In the genomic region with DNA sequence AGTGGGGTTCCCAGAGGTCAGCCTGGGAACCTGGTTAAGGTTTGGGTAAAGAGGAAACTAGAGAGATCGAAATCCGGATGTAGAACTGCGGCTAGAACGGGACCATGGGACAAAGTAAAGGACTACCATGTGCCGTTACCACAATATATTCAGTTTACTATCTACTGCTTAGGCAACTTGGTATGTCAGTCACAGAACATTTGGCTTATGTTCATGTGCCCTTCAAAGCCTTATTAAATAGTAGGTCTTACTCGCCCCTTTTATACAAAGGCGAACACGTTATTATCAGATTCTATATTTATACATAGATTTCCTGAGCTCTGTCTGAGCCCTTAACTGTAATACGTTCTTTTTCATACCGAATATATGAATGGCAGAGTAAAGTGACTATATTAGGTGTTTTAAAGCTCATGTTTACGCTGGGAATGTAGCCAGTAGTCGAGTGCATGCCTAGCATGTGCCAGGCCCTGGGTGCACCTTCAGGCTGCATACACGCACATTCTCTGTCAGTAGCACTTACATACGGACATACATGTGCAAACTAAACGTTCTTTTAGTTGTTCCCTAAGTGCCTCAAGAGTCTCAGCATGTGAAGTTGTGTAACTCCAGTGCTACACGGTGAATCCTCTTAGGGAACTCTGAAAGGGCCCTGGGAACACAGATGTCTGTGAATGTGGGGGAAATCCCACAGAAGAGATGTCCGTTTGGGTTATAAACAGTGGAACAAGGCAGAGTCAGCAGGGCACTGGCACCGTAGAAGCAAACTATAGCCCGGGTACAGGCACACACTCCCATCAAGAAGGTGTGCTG, we compare ENCODE assay signal across 10 mouse cellular contexts. TPM values are rescaled to one million over a fixed set of nuclear protein-coding genes. Genes with fewer than 3 reads are reported as not detected.
DNase-seq lines count a peak whose midpoint lies in the region; ATAC-seq and TF ChIP-seq lines count a peak whose summit lies in the region.
"Had no signal": no experiment of that assay in that cellular context is flagged by ENCODE, and none has a peak within 500 bp of the region (broad histone marks: within the 10 kb centered on the region; RNA-seq: fewer than 3 reads in every experiment).

No protein-coding gene starts in this region.

- no peaks in the 10 kb centered on the region for H3K9me3 ChIP-seq in kidney, embryonic 16.5 days (ENCODE audit: low read length)
- no peaks in the 10 kb centered on the region for H3K9me3 ChIP-seq in embryonic facial prominence, embryonic 14.5 days (ENCODE audit: control insufficient read depth, low read length)

- H3K4me3 ChIP-seq in kidney, embryonic 16.5 days (ENCODE audit: low read length), result no peak overlapping the region
- peak overlapping the region; percentile 92 for H3K4me3 ChIP-seq in embryonic facial prominence, embryonic 14.5 days (ENCODE audit: low read depth, low read length)
- H3K4me3 ChIP-seq in myocyte, result no peak overlapping the region

- H3K36me3 ChIP-seq in kidney, embryonic 16.5 days (ENCODE audit: insufficient read depth, low read length), result no peaks in the 10 kb centered on the region
- H3K36me3 ChIP-seq in embryonic facial prominence, embryonic 14.5 days (ENCODE audit: control insufficient read depth, insufficient read depth, low read length), result no peaks in the 10 kb centered on the region
- H3K36me3 ChIP-seq in myocyte (ENCODE audit: control insufficient read depth, insufficient read depth), result peaks cover 4% of the 10 kb centered on the region

- H3K79me2 ChIP-seq in myocyte (ENCODE audit: control insufficient read depth, insufficient read depth), result peaks cover 71% of the 10 kb centered on the region

- H3K27ac ChIP-seq in kidney, embryonic 16.5 days (ENCODE audit: low read length), result no peak overlapping the region
- no peak overlapping the region; the same call in 1 of the 2 replicates for H3K27ac ChIP-seq in embryonic facial prominence, embryonic 14.5 days (replicated peaks; ENCODE audit: low read depth, low read length)

- no peak for TF ChIP-seq POLR2A in myocyte (IDR thresholded peaks at IDR 0.05; ENCODE audit: insufficient read length, low read depth)

- no peak for DNase-seq in kidney, adult 18-20 months
- no peak for DNase-seq in embryonic facial prominence, embryonic 14.5 days (ENCODE audit: low spot score)
- DNase-seq in induced T-regulatory cell, adult 2 months (ENCODE audit: low read depth), result peak; percentile 73
- no peak for DNase-seq in right cerebral cortex, postnatal 36 days (ENCODE audit: low spot score in 2 of 2)
- DNase-seq in adrenal gland, adult 8-10 months, result no peak
- no peak for DNase-seq in retina, postnatal 1 day
- DNase-seq: kidney, adult 2 months had no signal

- H3ac ChIP-seq in myocyte (ENCODE audit: control insufficient read depth, insufficient read length), result no peak overlapping the region

- no peaks in the 10 kb centered on the region for H3K27me3 ChIP-seq in kidney, embryonic 16.5 days (ENCODE audit: insufficient read depth, low read length)
- no peaks in the 10 kb centered on the region for H3K27me3 ChIP-seq in embryonic facial prominence, embryonic 14.5 days (replicated peaks; ENCODE audit: control insufficient read depth, insufficient read depth, low read length)
- no peaks in the 10 kb centered on the region for H3K27me3 ChIP-seq in myocyte (ENCODE audit: control insufficient read depth, insufficient read depth, insufficient read length)

- peaks cover 12% of the 10 kb centered on the region for H3K4me1 ChIP-seq in kidney, embryonic 16.5 days (ENCODE audit: insufficient read depth, low read length)
- peaks cover 15% of the 10 kb centered on the region for H3K4me1 ChIP-seq in embryonic facial prominence, embryonic 14.5 days (ENCODE audit: control insufficient read depth, insufficient read depth, low read length)

- ATAC-seq in kidney, embryonic 16.5 days (ENCODE audit: low FRiP score, low TSS enrichment), result no peak
- no peak for ATAC-seq in embryonic facial prominence, embryonic 14.5 days (ENCODE audit: low read depth)
- ATAC-seq: forebrain, embryonic 16.5 days had no signal

- H3K9ac ChIP-seq in kidney, embryonic 16.5 days (replicated peaks; ENCODE audit: low read length), result no peak overlapping the region
- H3K9ac ChIP-seq in embryonic facial prominence, embryonic 14.5 days (ENCODE audit: low read depth, low read length), result no peak overlapping the region

- peak overlapping the region; percentile 40; the same call in 1 of the 2 replicates for H3K4me2 ChIP-seq in kidney, embryonic 16.5 days (replicated peaks; ENCODE audit: low read depth, low read length)
- peak overlapping the region; percentile 76 for H3K4me2 ChIP-seq in embryonic facial prominence, embryonic 14.5 days (ENCODE audit: low read depth, low read length)
- H3K4me2 ChIP-seq in myocyte (ENCODE audit: low read depth), result peak overlapping the region; percentile 78

- WGBS in kidney, embryonic 16.5 days, result 84% methylated on average over 19 of the region's 19 CpGs
- whole genome bisulfite sequencing in embryonic facial prominence, embryonic 14.5 days, result 73% methylated on average over 19 of the region's 19 CpGs

TF ChIP-seq in myocyte, 11 proteins besides CTCF, POLR2A, EP300 and RAD21:
- TF ChIP-seq REST (IDR thresholded peaks at IDR 0.05; ENCODE audit: insufficient read depth, insufficient read length) (no peak), TCF12 (IDR thresholded peaks at IDR 0.05; ENCODE audit: insufficient read depth, poor library complexity, severe bottlenecking) (no peak), SRF (IDR thresholded peaks at IDR 0.05; ENCODE audit: control insufficient read depth, insufficient read length, low read depth) (no peak), MYOD1 (IDR thresholded peaks at IDR 0.05; ENCODE audit: control insufficient read depth in 1 of 3, insufficient read length in 2 of 3, low read depth in 2 of 3) (no peak), TCF3 (IDR thresholded peaks at IDR 0.05; ENCODE audit: insufficient read length, low read depth) (no peak), USF1 (IDR thresholded peaks at IDR 0.05; ENCODE audit: low read depth) (no peak)

RNA-seq across cellular contexts. Expression of a gene that starts 2.5 kb away (rescaled TPM):
- polyA plus RNA-seq in kidney, embryonic 16.5 days (2015; fragmentation: Nextera tagmentation; extraction: Ambion mirVana), result 40.3 and 41.9 TPM in 2 replicates
- 43.2 and 47.4 TPM in 2 replicates for polyA plus RNA-seq in embryonic facial prominence, embryonic 14.5 days (2014; fragmentation: Nextera tagmentation; extraction: Ambion mirVana)
- polyA plus RNA-seq in myocyte (2012; fragmentation: generic; extraction: Trizol), result 50.6 TPM
- total RNA-seq in adrenal gland, adult 8-10 months (2022), result 100 to 1,000 TPM; 297 to 404 (median 379) TPM
